Mouse (Mus musculus): ENCODE measurements at regions not wholly inside any gene's neighbourhood (a gene's known extent, or its start where the extent isn't known, plus 50 kb on each side); places are given as distances from the start of the nearest gene placed in this dataset.

DNA sequence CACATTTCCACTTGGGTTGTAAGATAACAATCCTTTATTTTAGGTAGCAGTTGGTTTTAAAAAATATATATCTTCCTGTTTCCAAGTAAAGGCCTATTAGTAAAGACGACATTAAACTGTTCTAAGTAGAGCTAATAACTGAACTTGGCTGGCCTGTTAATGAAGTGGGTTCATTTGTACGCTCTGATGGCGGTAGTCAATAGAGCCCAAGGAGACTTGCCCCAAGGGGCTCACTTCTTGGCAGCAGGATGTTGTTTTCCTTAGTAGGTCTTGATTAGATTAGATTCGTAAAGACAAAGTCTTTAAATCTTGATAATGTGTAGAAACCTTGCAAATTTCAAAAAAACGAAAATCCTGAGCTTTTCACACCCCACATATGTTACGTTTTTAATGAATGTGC is 135.4 kb upstream of the Rapgef5 start:
- TF ChIP-seq MYOD1 (IDR thresholded peaks at IDR 0.05; ENCODE audit: control insufficient read depth in 1 of 3, insufficient read length in 2 of 3, low read depth in 2 of 3) = no peak
- no peak for TF ChIP-seq REST (IDR thresholded peaks at IDR 0.05; ENCODE audit: insufficient read depth, insufficient read length)
- TF ChIP-seq POLR2A (IDR thresholded peaks at IDR 0.05; ENCODE audit: insufficient read length, low read depth) = no peak

Measured in myocyte (in vitro differentiated cells).